Mouse (Mus musculus) naive thymus-derived CD4-positive, alpha-beta T cell, adult 5 months (primary cell): ENCODE data around the gene Cul1. TPM values are rescaled to one million over a fixed set of nuclear protein-coding genes. Genes with fewer than 3 reads are reported as not detected.

ENCODE experiments used
- polyA plus RNA-seq: library from polyadenylated mRNA; unstranded; fragments of 100-300 nt; shearing (Covaris generic); gene quantifications from one replicate; pipeline ENCODE4 v1.2.1, GENCODE M21; 2017

The Cul1 gene
- polyA plus RNA-seq, result 112 TPM

DNA sequence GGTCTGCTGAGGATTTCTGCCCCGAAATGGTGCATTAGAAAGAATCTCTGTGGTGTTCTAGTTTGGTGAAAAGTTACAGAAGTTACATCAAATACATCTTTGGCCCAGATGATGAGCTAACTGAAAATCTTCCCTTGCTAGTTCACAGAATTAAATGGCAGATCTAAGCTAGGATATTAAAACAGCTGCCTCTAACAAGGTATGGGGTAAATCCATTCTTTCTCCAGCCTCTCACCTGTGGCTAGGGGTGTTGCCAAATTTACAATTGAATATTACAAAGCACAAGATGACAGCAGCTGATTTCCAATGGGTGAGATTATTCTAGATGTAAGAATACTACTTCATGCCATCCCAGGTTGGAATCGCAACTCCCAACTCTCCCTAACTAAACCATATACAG is at the start of gene Cul1:
Cul1 (plus strand) TSS at position 301 of the 400 bp plus-strand sequence.

Other genes with a start within 250 kb of the Cul1 start
- 19.9 TPM for gene Ezh2, start 141.9 kb downstream of the Cul1 start, polyA plus RNA-seq